23 mouse cellular contexts compared by ENCODE assay signal in genomic region chr9:96899004-96899403, GRCm38 (mm10).
"Had no signal": no experiment of that assay in that cellular context is flagged by ENCODE, and none has a peak within 500 bp of the region (broad histone marks: within the 10 kb centered on the region; RNA-seq: fewer than 3 reads in every experiment).

No protein-coding gene starts in this region.

- H3K9ac ChIP-seq: heart, embryonic 12.5 days; hindbrain, embryonic 12.5 days; hindbrain, embryonic 14.5 days; kidney, embryonic 15.5 days; limb, embryonic 12.5 days had no signal

- ATAC-seq: hindbrain, postnatal 0 days; intestine, embryonic 16.5 days had no signal

- H3K9me3 ChIP-seq: heart, embryonic 10.5 days; hindbrain, embryonic 12.5 days; kidney, embryonic 15.5 days; limb, embryonic 10.5 days had no signal

- H3K27me3 ChIP-seq: heart, embryonic 12.5 days; hindbrain, embryonic 12.5 days; kidney, embryonic 15.5 days; limb, embryonic 12.5 days had no signal

- H3K4me2 ChIP-seq: heart, embryonic 12.5 days; hindbrain, embryonic 12.5 days; hindbrain, embryonic 14.5 days; kidney, embryonic 15.5 days; limb, embryonic 12.5 days had no signal

- H3K27ac ChIP-seq: gastrocnemius, adult 2 months; heart, embryonic 10.5 days; hindbrain, embryonic 10.5 days; hindbrain, embryonic 12.5 days; hindbrain, embryonic 14.5 days; hindbrain, postnatal 0 days; kidney, embryonic 15.5 days; kidney, postnatal 0 days; left cerebral cortex, adult 2 months; limb, embryonic 10.5 days; limb, embryonic 12.5 days had no signal

- H3K4me3 ChIP-seq: gastrocnemius, adult 2 months; heart, embryonic 10.5 days; heart, embryonic 12.5 days; hindbrain, embryonic 10.5 days; hindbrain, embryonic 12.5 days; kidney, embryonic 15.5 days; left cerebral cortex, adult 2 months; limb, embryonic 10.5 days; limb, embryonic 12.5 days had no signal

- DNase-seq: gastrocnemius, adult 2 months; gastrocnemius, postnatal 10 days; gastrocnemius, postnatal 25 days; heart, adult 18-20 months; heart, postnatal 10 days; heart, postnatal 4 days; kidney, adult 11 months; kidney, adult 2 months; kidney, adult 9 months; kidney, postnatal 14 days; kidney, postnatal 36 days had no signal

- H3K4me1 ChIP-seq: heart, embryonic 10.5 days; heart, embryonic 12.5 days; hindbrain, embryonic 10.5 days; hindbrain, embryonic 12.5 days; kidney, embryonic 15.5 days; limb, embryonic 10.5 days; limb, embryonic 12.5 days had no signal

- H3K36me3 ChIP-seq: heart, embryonic 10.5 days; heart, embryonic 12.5 days; hindbrain, embryonic 10.5 days; hindbrain, embryonic 12.5 days; kidney, embryonic 15.5 days; limb, embryonic 10.5 days; limb, embryonic 12.5 days had no signal
